Mouse (Mus musculus) urinary bladder, adult 18-20 months (tissue): ENCODE results near the gene Piga.

Source experiments
- DNase-seq, 2 experiments: peaks; one replicate each; pipeline ENCODE4 v3.0.0; 2022; ENCODE audit warnings: low spot score in 2 of 2, mixed read lengths in 2 of 2

Piga gene

DNA sequence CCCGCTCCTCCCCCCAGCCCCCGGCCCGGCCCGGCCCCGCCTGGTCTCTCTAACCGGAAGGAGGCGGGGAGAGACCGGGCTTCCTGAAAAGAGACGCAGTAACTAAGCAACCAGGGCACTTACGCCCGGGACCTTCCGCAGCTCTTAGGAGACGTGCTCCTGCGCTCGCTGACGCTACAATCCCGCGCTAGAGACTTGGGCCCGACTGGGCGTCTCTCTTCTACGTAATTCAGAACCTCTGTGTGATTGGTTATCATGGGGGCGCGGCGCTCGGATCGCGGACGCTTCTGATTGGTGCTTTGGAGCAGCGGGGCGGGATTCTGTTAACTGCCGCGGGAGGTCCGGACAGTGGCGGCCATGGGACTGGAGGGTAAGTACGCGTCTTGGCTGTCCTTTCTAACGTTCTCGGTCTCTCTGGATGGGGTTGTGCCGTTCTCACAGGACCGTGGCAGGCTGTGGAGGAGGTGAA, at the start of gene Piga:
Gene Piga (plus strand): TSS at position 317 of the 469 bp plus-strand sequence.
- DNase-seq: peak; percentile 62 to 86

DNA sequence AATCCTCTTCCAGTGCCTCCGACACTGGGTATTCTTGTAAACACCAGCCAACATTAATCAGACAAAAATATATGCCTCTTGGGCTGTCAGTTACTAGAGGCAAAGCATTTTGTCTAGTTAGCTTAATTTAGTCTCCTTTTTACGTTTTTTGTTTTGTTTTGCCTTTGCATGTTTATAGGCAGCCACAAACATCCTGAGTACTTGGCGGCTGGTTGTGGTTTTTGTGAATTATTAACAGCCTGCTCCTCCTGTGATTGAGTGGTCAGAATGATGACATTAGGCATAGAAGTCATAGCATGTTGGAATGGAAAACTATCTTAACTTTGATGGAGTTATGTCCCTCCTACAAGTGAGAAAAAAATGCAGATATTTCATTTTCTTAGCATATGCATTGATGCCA, 49.0 kb upstream of the Piga start:
- no peak for DNase-seq

DNA sequence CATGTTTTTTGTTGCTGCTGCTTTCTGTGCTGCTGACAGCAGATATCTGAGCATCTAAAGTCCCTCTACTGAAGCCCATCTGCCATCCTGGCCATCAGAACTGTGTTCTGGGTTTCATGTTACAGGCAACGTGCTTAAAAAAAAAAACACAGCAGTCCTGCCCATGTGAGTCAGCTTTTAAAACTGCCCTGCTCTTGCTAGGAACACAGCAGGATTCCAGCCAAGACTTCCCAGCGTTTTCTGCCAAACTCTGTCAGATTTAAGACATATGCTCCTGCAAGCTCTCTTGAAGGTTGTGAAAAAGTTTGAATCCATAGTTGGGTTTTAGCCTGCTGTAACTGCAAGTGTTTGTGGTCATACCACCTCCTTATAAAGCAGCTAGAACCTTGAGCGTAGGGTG, 46.5 kb upstream of the Piga start, which contains the start of gene Vegfd:
Gene Vegfd (plus strand): TSS at position 298 of the 400 bp plus-strand sequence.
- peak in 1 of 2 experiments; percentile 39 for DNase-seq

DNA sequence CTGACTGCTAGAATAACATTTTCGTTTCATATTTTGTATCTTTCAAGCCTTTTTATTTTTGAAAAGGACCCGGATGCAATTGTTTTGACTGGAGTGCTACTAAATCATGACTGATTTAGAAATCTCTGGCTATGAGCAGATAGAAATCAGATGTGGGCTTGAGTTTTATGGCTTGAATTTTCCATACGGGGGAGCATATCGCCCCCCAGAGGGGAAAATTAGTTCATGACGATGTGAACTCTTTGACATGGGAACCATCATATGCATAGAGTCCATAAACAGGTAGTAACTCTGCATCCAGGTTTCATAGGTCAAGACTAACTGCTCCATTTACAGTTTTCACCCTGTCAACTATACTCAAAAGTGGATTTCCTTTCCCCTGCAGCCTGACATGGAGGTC, 45.0 kb upstream of the Piga start:
- no peak for DNase-seq

DNA sequence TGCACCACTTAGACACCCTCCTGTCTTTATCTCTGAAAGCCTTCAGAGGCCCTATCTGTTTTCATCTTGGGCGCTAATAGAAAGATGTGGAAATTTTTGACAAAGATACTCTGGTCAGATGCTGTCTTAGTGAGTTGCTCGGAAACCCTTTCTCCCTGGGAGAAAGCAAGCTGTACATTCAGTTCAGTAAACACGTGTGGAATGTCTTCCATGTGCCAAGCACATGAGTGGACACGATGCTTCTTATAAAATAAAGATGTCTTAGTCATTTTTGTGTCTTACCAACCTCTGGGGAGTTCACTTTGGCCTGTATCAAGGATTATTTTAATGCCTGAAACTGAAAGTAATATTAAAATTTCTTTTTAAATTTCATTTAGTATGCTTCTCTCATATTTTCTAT, 39.9 kb upstream of the Piga start:
- DNase-seq: no peak

GRCm38 (mm10) chrX:164381618-164382408, 37.8 kb upstream of the Piga start:
- peak; percentile 55 to 81 for DNase-seq

DNA sequence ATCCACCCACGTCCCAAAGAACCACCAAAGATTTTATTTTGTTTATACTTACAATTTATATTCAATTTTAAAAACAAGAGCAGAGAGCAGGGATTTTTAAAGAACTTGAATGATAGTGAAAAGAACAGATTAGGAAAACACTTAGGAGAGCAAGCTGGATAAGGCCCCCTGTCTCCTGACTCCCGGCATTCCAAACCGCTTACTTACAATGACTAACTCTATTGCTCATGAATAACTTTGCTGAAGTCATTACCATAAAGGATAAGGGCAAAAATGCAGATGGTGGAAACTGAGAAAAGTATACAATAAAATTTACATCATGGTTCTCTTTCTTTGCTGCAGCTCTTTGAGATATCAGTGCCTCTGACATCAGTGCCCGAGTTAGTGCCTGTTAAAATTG, 25.5 kb upstream of the Piga start:
- no peak for DNase-seq

- no peak for DNase-seq
These were observed 21.1 kb upstream of the Piga start for GRCm38 (mm10) chrX:164398456-164398855.

GRCm38 (mm10) chrX:164405080-164405649, 14.4 kb upstream of the Piga start:
- no peak for DNase-seq

DNA sequence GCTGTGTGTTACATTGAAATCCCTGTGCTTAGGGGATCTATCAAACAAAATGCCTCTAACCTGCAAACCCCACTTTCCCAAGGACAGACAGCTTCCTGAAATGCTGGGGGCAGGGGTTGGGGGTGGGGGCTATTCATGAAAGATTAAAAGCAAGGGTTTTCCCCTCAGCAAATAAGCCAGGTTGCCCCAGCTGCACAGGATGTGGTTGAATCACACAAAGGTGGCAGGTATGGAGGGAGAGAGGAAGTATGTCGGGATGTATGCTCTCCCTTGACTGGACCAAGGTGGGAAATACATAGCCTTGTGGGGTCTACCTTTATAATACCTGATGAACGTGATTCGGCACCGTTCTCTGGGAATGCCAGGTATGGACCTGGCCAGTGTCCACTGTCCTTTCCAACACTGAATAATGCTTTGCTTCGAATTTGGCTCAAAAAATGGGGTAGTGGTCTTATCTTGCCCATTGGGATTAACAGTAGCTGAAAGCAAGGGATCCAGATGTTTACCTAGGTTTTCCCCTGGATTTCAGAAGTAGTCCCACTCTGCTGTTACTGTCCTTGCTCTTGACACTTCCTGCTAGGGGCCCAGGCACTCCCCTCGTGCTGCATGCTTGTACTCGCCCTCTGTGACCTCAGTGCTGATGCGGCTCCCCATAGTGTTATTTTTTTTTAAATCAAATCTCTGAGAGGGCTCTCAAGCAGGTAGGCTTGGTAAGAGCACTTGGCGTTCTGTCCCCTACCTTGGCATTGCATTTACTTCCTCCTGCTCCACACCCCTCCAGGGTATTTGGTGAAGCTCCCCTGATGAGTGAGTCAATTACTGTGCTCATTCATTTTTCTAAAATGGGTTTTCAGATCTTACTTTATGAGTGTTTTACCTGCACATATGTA, 13.2 kb upstream of the Piga start:
- no peak for DNase-seq

GRCm38 (mm10) chrX:164408301-164408927, 11.2 kb upstream of the Piga start:
- DNase-seq: no peak

- no peak for DNase-seq
These were observed 9.0 kb upstream of the Piga start for GRCm38 (mm10) chrX:164410562-164410961.

DNA sequence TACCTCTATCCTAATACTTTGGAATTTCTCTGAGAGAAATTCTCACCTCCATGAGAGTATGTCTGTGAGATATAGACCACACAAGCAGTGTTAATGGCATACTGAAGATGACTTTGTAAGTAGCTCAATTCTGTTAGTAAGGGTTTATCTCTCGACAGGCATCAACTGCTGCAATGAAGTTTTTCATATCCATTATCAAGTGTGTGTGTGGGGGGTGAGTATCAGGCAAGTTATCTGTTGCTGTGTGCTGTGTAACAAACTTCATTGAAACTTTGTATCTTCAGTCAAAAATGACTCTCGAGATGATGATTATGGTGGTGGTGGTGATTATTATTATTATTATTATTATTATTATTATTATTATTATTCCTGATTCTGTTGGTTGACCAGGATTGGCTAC, 2.8 kb upstream of the Piga start:
- no peak for DNase-seq

GRCm38 (mm10) chrX:164418008-164418407, 1.6 kb upstream of the Piga start:
- no peak for DNase-seq

DNA sequence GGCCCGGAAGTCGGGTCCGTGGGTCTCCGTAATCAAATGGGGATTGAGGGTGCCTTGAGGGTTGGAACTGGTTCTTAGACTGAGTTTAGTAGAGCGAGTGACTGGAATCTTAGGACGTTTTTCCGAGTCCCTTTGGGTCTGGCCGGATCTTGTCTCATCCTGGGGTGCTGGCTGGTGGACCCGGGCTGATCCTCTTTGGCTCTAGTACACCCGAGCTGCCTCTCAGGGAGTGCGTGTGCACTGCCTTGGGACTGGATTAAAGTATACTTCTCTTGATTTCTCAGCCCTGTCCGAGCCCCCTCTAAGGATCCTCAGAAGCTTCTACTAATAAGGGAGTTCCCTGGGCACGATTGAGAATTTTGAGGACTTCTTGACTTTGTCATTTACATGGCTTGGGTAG, 368 bp downstream of the Piga start:
- DNase-seq: peak in 1 of 2 experiments; percentile 4

- no peak for DNase-seq
These were observed 931 bp downstream of the Piga start for GRCm38 (mm10) chrX:164420518-164420917.

DNA sequence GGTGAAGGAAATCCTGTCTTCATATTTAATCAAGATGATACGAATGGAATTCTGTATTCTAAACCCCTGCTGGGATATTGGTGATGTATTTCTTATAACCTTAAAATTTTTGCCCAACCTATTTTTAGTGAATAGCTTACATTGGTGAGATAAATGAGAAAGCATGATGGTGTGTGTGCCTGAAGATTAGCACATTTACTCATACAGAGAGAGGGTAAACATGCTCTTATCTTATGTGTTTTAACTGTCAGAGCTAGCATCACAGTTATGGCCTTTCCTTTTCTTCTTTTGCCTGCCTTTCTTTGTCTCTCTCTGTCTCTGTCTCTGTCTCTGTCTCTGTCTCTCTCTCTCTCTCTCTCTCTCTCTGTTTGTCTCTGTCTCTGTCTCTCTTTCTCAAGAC, 5.2 kb downstream of the Piga start:
- DNase-seq: no peak

DNA sequence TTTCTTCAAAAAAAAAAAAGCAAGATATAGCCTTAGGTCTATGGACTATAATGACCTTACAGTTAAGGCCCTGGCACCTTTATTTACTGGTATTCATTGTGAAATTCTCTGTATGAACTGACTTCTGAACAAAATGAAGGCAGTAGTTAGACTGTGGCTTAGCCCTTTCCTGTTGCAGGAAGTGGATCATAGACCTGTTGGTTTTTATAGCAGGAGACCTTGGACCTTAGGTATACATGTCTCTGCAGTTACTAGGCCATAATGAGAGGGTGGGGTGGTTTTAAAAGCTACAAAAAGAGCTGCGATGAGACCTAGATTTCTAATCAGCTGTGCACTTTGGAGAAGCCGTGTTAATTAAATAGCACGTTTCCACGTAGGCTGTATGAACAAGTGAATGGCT, 7.7 kb downstream of the Piga start:
- no peak for DNase-seq

DNA sequence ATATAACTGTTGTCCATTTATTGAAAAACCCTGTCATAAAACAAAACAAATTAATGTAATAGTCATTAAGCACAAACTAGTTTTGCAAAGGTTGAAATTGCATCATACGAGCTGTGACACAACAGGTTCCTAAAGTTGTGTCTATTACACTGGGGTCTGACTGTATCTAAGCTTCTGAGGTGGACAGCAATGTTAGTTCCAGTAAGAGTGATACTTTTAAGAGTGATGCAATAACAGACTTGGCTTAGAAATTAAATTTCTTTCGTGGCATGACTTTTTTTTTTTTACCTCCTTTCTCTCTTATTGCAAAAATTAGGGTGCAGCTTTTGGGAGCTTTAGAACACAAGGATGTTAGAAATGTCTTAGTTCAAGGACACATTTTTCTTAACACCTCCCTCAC, 8.6 kb downstream of the Piga start:
- no peak for DNase-seq

DNA sequence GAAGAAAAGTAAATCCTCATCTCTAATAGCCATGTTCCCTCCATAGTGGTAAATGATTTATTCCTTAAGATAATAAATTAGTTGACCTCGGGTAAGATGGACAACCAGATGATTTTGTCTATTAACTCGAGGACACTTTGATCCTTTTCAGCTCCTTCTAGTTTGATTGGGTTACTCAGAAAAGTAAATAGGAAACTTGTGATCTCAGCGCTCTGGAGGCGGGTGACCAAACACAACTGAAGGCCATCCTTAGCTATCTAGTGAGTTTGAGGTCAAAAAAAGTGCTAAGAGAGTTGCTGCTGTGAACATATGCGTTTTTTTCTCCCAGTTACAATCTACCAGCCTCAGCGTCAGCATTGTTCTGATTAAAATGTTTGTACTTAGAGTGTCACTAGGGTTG, 11.0 kb downstream of the Piga start:
- DNase-seq: no peak

- DNase-seq: no peak
These were observed 11.5 kb downstream of the Piga start for GRCm38 (mm10) chrX:164431133-164431532.

DNA sequence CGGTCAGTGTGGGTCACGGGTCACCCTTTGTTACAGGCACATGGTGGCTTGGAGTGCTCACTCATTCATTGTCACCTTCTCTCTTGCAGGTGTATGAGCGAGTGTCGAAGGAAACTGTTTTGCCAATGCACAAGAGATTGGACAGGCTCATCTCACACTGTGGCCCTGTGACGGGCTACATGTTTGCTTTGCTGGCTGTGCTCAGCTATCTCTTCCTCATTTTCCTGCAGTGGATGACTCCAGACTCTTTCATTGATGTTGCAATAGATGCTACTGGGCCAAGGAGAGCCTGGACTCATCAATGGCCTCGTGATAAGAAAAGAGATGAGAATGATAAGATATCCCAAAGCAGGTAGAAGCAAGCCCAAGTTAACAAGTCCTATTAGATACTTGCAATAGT, 12.0 kb downstream of the Piga start:
- DNase-seq: no peak
